Mouse (Mus musculus): Measurements from ENCODE around the gene Mfng. TPM values are rescaled to one million over a fixed set of nuclear protein-coding genes. Genes with fewer than 3 reads are reported as not detected.
A peak's percentile ranks its signal among the peaks of the same experiment; 100 is the strongest.

Mfng gene
- polyA plus RNA-seq, 2 experiments, result 2.9 to 3.4 TPM

DNA sequence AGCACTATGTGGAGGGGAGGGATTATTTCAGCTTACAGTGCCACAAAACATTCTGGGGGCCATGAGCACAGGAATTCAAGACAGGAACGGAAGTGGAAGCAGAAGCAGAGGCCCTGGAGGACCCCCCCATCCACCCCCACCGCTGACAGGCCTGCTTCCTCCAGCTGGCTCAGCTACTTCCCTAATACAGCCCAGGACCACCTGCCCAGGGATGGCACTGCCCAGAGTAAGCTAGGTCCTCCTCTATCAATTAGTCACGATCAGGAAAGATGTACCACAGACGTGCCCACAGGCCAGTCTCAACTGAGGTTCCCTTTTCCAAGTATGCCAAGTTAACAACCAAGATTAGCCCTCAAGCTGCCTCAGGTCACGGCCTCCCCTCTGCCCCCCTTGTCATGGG, 19.1 kb downstream of the Mfng start:
- DNase-seq (ENCODE audit: low read depth in 3 of 3, low spot score in 3 of 3) (no peak), ATAC-seq (ENCODE audit: insufficient read depth) (no peak)
- Histone ChIP-seq H3K27ac (no peak overlapping the region), H3K4me1 (replicated peaks; ENCODE audit: control insufficient read depth in 2 of 2, insufficient read depth in 2 of 2, low read length in 1 of 2) (no peaks in the 10 kb centered on the region), H3K27me3 (ENCODE audit: control insufficient read depth, insufficient read depth, low read length) (no peaks in the 10 kb centered on the region), H3K4me2 (ENCODE audit: low read depth) (no peak overlapping the region), H3K4me3 (ENCODE audit: insufficient read depth in 1 of 2, low read depth in 2 of 2, low read length in 2 of 2) (no peak overlapping the region), H3K36me3 (replicated peaks; ENCODE audit: control insufficient read depth, insufficient read depth, low read depth) (no peaks in the 10 kb centered on the region), H3K9ac (replicated peaks) (no peak overlapping the region), H3K9me3 (ENCODE audit: control insufficient read depth, low read length) (no peaks in the 10 kb centered on the region)
- 21% methylated on average over 5 of the region's 5 CpGs for WGBS (ENCODE audit: insufficient replicate concordance)
- TF ChIP-seq EP300 (IDR thresholded peaks at IDR 0.05; ENCODE audit: low read depth) (no peak), CTCF (IDR thresholded peaks at IDR 0.05; ENCODE audit: low read depth) (no peak)

DNA sequence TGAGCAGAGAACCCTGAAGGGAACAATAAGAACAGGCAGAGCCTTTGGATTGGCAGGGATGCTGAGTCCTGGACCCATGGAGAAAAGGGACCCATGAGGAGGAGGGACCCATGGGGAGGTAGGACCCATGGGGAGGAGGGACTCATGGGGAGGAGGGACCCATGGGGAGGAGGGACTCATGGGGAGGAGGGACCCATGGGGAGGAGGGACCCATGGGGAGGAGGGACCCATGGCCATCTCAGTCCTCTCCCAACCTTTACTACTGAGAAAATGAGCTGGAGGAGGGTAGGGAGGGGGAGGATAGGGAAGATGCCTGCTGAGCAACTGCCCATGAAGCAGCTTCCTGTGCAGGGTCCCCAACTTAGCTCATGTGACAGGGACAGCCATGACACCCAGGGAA, 20.3 kb downstream of the Mfng start:
- Histone ChIP-seq H3K27me3 (ENCODE audit: control insufficient read depth, insufficient read depth, low read length) (no peaks in the 10 kb centered on the region), H3K27ac (no peak overlapping the region), H3K36me3 (replicated peaks; ENCODE audit: control insufficient read depth, insufficient read depth, low read depth) (no peaks in the 10 kb centered on the region), H3K9me3 (ENCODE audit: control insufficient read depth, low read length) (no peaks in the 10 kb centered on the region), H3K4me2 (ENCODE audit: low read depth) (no peak overlapping the region), H3K4me1 (replicated peaks; ENCODE audit: control insufficient read depth in 2 of 2, insufficient read depth in 2 of 2, low read length in 1 of 2) (no peaks in the 10 kb centered on the region), H3K9ac (replicated peaks) (no peak overlapping the region), H3K4me3 (ENCODE audit: insufficient read depth in 1 of 2, low read depth in 2 of 2, low read length in 2 of 2) (no peak overlapping the region)
- ATAC-seq (ENCODE audit: insufficient read depth) (no peak), DNase-seq (ENCODE audit: low read depth in 3 of 3, low spot score in 3 of 3) (peak in 1 of 3 experiments; percentile 44)
- TF ChIP-seq CTCF (IDR thresholded peaks at IDR 0.05; ENCODE audit: low read depth), result no peak

DNA sequence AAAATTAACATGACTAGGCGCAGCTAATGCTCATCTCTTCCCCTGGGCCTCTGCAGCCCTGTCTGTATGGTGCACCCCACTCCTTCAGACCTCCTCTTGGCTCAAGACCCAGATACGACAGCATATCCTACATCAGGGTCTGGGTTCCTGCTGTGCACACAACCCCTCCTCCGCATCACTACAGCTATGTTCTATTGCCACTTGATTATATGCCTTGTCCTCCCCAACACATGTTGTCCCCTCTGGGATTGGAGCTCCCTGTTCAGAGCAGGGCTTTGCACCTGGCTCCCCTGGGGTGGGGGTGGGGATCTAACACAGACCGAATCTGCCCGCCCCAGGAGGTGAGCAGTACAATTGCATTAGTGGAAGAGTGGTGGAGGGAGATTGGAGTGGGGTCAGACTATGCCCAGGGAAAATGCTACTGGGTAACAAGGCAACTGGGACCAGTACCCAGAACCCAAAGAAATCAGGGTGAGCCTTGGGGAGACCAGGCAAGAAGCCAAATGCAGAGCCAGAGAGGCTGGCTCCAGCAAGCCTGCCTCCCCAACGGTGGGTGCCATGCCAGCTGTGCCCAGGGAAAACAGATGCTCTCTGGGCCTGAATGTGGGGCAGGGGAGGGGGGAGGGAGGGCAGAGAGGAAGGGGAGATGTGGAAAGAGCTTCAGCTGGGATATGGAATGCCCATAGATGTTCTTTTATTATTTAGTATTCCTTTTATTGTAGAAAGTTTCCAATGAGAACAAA, 22.5 kb downstream of the Mfng start:
- Histone ChIP-seq H3K27me3 (ENCODE audit: control insufficient read depth, insufficient read depth, low read length) (no peaks in the 10 kb centered on the region), H3K9me3 (ENCODE audit: control insufficient read depth, low read length) (no peaks in the 10 kb centered on the region), H3K4me2 (ENCODE audit: low read depth) (no peak overlapping the region), H3K27ac (no peak overlapping the region), H3K4me3 (ENCODE audit: insufficient read depth in 1 of 2, low read depth in 2 of 2, low read length in 2 of 2) (no peak overlapping the region), H3K4me1 (replicated peaks; ENCODE audit: control insufficient read depth in 2 of 2, insufficient read depth in 2 of 2, low read length in 1 of 2) (no peaks in the 10 kb centered on the region), H3K36me3 (replicated peaks; ENCODE audit: control insufficient read depth, insufficient read depth, low read depth) (no peaks in the 10 kb centered on the region), H3K9ac (replicated peaks) (no peak overlapping the region)
- ATAC-seq (ENCODE audit: insufficient read depth) (no peak), DNase-seq (ENCODE audit: low read depth in 3 of 3, low spot score in 3 of 3) (no peak)
- TF ChIP-seq EP300 (IDR thresholded peaks at IDR 0.05; ENCODE audit: low read depth), result no peak
- no peak for TF ChIP-seq CTCF (IDR thresholded peaks at IDR 0.05; ENCODE audit: low read depth)
- WGBS (ENCODE audit: insufficient replicate concordance), result 53% methylated on average over 6 of the region's 6 CpGs

DNA sequence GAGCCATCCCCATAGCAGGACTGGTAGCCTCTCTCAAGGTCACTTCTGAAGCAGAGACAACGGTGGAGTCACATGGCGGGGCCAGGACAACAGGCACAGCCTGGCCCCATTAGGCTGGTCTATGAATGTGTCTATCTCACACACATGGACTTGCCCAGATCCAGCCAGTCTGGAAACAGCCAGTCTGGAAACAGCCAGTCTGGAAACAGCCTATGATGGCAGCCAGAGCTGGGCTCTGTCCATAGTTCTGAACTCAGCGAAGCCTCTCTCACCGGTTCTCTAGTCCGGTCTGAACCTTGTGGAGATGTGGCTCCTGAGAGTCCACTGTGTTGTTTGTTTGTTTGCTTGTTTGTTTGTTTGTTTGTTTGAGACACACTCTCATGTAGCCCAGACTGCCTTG, 23.4 kb downstream of the Mfng start:
- H3K4me1 ChIP-seq (replicated peaks; ENCODE audit: control insufficient read depth in 2 of 2, insufficient read depth in 2 of 2, low read length in 1 of 2), result no peaks in the 10 kb centered on the region
- no peak overlapping the region for H3K27ac ChIP-seq
- no peak overlapping the region for H3K9ac ChIP-seq (replicated peaks)
- DNase-seq (ENCODE audit: low read depth in 3 of 3, low spot score in 3 of 3), result no peak
- H3K27me3 ChIP-seq (ENCODE audit: control insufficient read depth, insufficient read depth, low read length), result no peaks in the 10 kb centered on the region
- no peak overlapping the region for H3K4me3 ChIP-seq (ENCODE audit: insufficient read depth in 1 of 2, low read depth in 2 of 2, low read length in 2 of 2)
- WGBS (ENCODE audit: insufficient replicate concordance), result 70% methylated on average over 5 of the region's 5 CpGs
- H3K36me3 ChIP-seq (replicated peaks; ENCODE audit: control insufficient read depth, insufficient read depth, low read depth), result no peaks in the 10 kb centered on the region
- TF ChIP-seq CTCF (IDR thresholded peaks at IDR 0.05; ENCODE audit: low read depth) (no peak), EP300 (IDR thresholded peaks at IDR 0.05; ENCODE audit: low read depth) (no peak)
- H3K9me3 ChIP-seq (ENCODE audit: control insufficient read depth, low read length), result no peaks in the 10 kb centered on the region
- no peak for ATAC-seq (ENCODE audit: insufficient read depth)
- H3K4me2 ChIP-seq (ENCODE audit: low read depth), result no peak overlapping the region

DNA sequence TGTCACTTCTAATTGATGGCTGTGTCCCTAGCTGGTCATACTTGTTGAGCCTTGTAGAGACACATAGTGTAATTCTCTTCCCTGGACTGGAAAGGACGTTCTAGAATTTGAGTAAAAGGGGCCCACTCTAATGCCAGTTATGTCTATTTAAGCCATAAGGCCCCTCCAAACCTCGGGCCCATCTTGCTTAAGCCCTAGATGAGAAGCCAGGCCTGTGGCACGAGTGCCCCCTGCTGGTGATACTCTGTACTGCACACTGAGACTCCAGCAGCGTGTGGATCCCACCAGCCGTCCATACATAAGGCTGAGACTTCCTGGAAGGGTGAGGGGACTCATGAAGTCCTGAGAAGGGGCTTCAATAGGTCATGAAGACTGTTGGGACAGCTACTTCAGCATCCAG, 29.1 kb downstream of the Mfng start:
- no peak for ATAC-seq (ENCODE audit: insufficient read depth)
- Histone ChIP-seq H3K9me3 (ENCODE audit: control insufficient read depth, low read length) (no peaks in the 10 kb centered on the region), H3K4me3 (ENCODE audit: insufficient read depth in 1 of 2, low read depth in 2 of 2, low read length in 2 of 2) (no peak overlapping the region), H3K27ac (no peak overlapping the region), H3K27me3 (ENCODE audit: control insufficient read depth, insufficient read depth, low read length) (no peaks in the 10 kb centered on the region), H3K36me3 (replicated peaks; ENCODE audit: control insufficient read depth, insufficient read depth, low read depth) (no peaks in the 10 kb centered on the region), H3K4me2 (ENCODE audit: low read depth) (no peak overlapping the region), H3K9ac (replicated peaks) (no peak overlapping the region), H3K4me1 (replicated peaks; ENCODE audit: control insufficient read depth in 2 of 2, insufficient read depth in 2 of 2, low read length in 1 of 2) (no peaks in the 10 kb centered on the region)
- DNase-seq (ENCODE audit: low read depth in 3 of 3, low spot score in 3 of 3), result peak in 1 of 3 experiments; percentile 19
- 3% methylated on average over 5 of the region's 5 CpGs for whole genome bisulfite sequencing (ENCODE audit: insufficient replicate concordance)
- TF ChIP-seq EP300 (IDR thresholded peaks at IDR 0.05; ENCODE audit: low read depth) (no peak), CTCF (IDR thresholded peaks at IDR 0.05; ENCODE audit: low read depth) (peak; percentile 97)

Data from liver, embryonic 14.5 days (tissue).